9 mouse cellular contexts compared by ENCODE assay signal in the genomic region with DNA sequence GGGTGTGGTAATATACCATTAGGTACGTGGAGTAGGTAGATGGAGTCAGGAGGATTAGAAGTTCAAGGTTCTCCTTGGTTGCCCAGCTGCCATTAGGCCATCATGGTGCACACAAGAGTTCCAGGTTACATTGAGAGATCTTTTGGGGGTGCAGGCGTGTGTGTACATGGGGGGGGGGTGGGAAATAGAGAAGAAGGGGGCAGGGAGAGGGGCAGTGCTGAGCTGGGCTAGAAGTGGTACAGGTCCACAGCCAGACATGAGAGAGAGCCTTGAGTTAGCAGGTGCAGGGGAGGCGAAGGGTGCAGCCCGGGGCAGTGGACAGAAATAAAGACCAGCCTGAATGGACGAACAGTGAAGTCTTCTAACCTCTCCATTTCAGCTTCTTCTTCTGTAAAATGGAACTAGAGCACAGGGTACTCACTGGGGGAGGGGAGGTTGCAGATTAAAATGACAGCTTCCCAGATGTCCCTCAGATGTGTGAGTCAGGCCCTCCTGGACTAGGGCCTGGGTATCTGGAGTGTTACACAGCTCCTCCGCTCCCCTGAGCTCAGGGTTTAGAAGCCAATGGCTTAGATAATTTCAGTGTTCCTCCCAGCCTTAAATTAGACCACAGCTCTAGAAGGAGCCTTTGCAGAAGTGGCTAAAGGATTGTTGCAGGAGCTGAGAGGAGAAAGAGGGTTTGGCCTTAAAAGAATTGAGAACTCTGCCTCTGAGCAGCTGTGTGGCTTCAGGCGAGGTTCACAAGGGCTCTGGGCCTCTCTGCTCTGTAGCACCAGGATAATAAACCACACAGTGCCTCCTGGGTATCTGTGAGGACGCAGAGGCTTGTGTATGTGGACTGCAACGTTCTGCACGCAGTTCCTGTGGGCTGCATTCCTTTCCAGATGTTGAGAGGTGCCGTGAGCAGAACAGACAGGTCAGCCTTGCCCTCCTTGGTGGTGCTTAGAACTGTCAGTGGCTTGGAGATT. TPM values are rescaled to one million over a fixed set of nuclear protein-coding genes. Genes with fewer than 3 reads are reported as not detected.
A peak's percentile ranks its signal among the peaks of the same experiment; 100 is the strongest.
DNase-seq lines count a peak whose midpoint lies in the region; ATAC-seq and TF ChIP-seq lines count a peak whose summit lies in the region.
"Had no signal": no experiment of that assay in that cellular context is flagged by ENCODE, and none has a peak within 500 bp of the region (broad histone marks: within the 10 kb centered on the region; RNA-seq: fewer than 3 reads in every experiment).

No protein-coding gene starts in this region.

- no peak for TF ChIP-seq CTCF in thymus, adult 2 months (IDR thresholded peaks at IDR 0.05; ENCODE audit: borderline replicate concordance, control insufficient read depth, extremely low read depth, insufficient read depth, low read length, poor library complexity)

- H3K36me3 ChIP-seq in heart, embryonic 13.5 days, result peaks cover 62% of the 10 kb centered on the region
- peaks cover 19% of the 10 kb centered on the region for H3K36me3 ChIP-seq in thymus, adult 2 months (ENCODE audit: control insufficient read depth, insufficient read depth, low read length)
- peaks cover 30% of the 10 kb centered on the region for H3K36me3 ChIP-seq in liver, embryonic 11.5 days (ENCODE audit: control insufficient read depth, insufficient read depth, low read length)

- no peak overlapping the region; the same call in 1 of the 2 replicates for H3K4me2 ChIP-seq in heart, embryonic 13.5 days
- peak overlapping the region; percentile 71 for H3K4me2 ChIP-seq in liver, embryonic 11.5 days

- no peaks in the 10 kb centered on the region for H3K27me3 ChIP-seq in heart, embryonic 13.5 days (replicated peaks)
- no peaks in the 10 kb centered on the region for H3K27me3 ChIP-seq in thymus, adult 2 months (ENCODE audit: control insufficient read depth, insufficient read depth, low read length)
- H3K27me3 ChIP-seq in liver, embryonic 11.5 days (replicated peaks; ENCODE audit: control insufficient read depth, insufficient read depth, low read length), result no peaks in the 10 kb centered on the region

- TF ChIP-seq POLR2A in thymus, adult 2 months (IDR thresholded peaks at IDR 0.05; ENCODE audit: control insufficient read depth, extremely low read depth, insufficient read depth, low read length, poor library complexity), result no peak

- peak overlapping the region; percentile 91 for H3K27ac ChIP-seq in heart, embryonic 13.5 days (replicated peaks)
- peak overlapping the region; percentile 10 for H3K27ac ChIP-seq in thymus, adult 2 months (ENCODE audit: control insufficient read depth, insufficient read depth, low read length)
- peak overlapping the region; percentile 92 for H3K27ac ChIP-seq in liver, embryonic 11.5 days (ENCODE audit: low read depth, low read length)

- H3K9me3 ChIP-seq in heart, embryonic 13.5 days, result no peaks in the 10 kb centered on the region
- H3K9me3 ChIP-seq in liver, embryonic 11.5 days (ENCODE audit: control insufficient read depth, low read length), result no peaks in the 10 kb centered on the region

- H3K9ac ChIP-seq in heart, embryonic 13.5 days, result peak overlapping the region; percentile 71
- peak overlapping the region; percentile 61 for H3K9ac ChIP-seq in liver, embryonic 11.5 days (ENCODE audit: low read depth, low read length)

- WGBS in heart, embryonic 13.5 days, result 49% methylated on average over 11 of the region's 11 CpGs
- WGBS in thymus, adult 2 months, result 61% methylated on average over 11 of the region's 11 CpGs
- WGBS in liver, embryonic 11.5 days, result 40% methylated on average over 11 of the region's 11 CpGs

- DNase-seq in heart, postnatal 25 days (ENCODE audit: low spot score), result no peak
- DNase-seq in thymus, adult 2 months, result no peak
- DNase-seq in thymus, adult 18-20 months, result no peak
- DNase-seq in liver, embryonic 11.5 days (ENCODE audit: low spot score), result no peak
- no peak for DNase-seq in c-Kit-positive CD71-positive TER-119-positive erythroid progenitor cells, embryonic 14.5 days (ENCODE audit: low spot score)
- no peak for DNase-seq in thymus, postnatal 25 days
- DNase-seq: cerebellum, adult 2 months had no signal

- intact Hi-C loops in heart, postnatal 25 days (cut with DNase I), result loop anchor here (5.0 kb wide), 3 partner anchors 59 to 111 kb away; partner anchors contain the start of gene Wasf2

- ATAC-seq in heart, embryonic 13.5 days (ENCODE audit: extremely low read depth, insufficient number of reproducible peaks, low FRiP score, low TSS enrichment), result no peak
- ATAC-seq in liver, embryonic 11.5 days (replicated peaks; ENCODE audit: low FRiP score), result peak; percentile 50; the same call in 1 of the 2 replicates
- ATAC-seq in CD4-positive, CD25-positive, alpha-beta regulatory T cell, adult 4 months, result no peak

- no peak overlapping the region for H3K4me3 ChIP-seq in heart, embryonic 13.5 days
- no peak overlapping the region for H3K4me3 ChIP-seq in thymus, adult 2 months (ENCODE audit: control insufficient read depth, insufficient read depth, low read length)
- H3K4me3 ChIP-seq in liver, embryonic 11.5 days (ENCODE audit: low read depth, low read length), result peak overlapping the region; percentile 29

- H3K4me1 ChIP-seq in heart, embryonic 13.5 days, result peaks cover 77% of the 10 kb centered on the region
- peaks cover 34% of the 10 kb centered on the region for H3K4me1 ChIP-seq in thymus, adult 2 months (replicated peaks; ENCODE audit: control insufficient read depth, insufficient read depth, low read length)
- H3K4me1 ChIP-seq in liver, embryonic 11.5 days (replicated peaks; ENCODE audit: control insufficient read depth, insufficient read depth, low read length), result peaks cover 59% of the 10 kb centered on the region

RNA-seq across cellular contexts. Expression of gene Ahdc1, which starts 47.7 kb away (rescaled TPM):
- polyA plus RNA-seq in heart, embryonic 13.5 days (2015; fragmentation: Nextera tagmentation; extraction: Ambion mirVana), result 6.5 and 6.9 TPM in 2 replicates
- 10 to 100 TPM; 43.2 to 50.4 TPM for total RNA-seq in heart, postnatal 25 days (2021)
- 59.8 and 78.9 TPM in 2 replicates for polyA plus RNA-seq in thymus, adult 2 months (2012; rRNA removed)
- polyA plus RNA-seq in liver, embryonic 11.5 days (2014; fragmentation: Nextera tagmentation; extraction: Ambion mirVana), result 5.1 and 6.1 TPM in 2 replicates
- 1 to 10 TPM; 2.6 to 3.7 TPM for polyA plus RNA-seq in CD4-positive, CD25-positive, alpha-beta regulatory T cell, adult 4 months (2017; shearing (Covaris generic))

Comparison
In these comparisons a context has a peak if more than half of its experiments do, and no peak if none do; other contexts are left out.
1. H3K27ac ChIP-seq: peak in every context shown above with its lines; median percentile 92 in liver, embryonic 11.5 days; 91 in heart, embryonic 13.5 days; 10 in thymus, adult 2 months.